Mouse (Mus musculus) C2C12 (cell line): ENCODE measurements around the gene Irf1.

ENCODE experiments used
- CEBPB ChIP-seq: IDR thresholded peaks from one replicate; pipeline ENCODE4 v1.6.1; 2011; ENCODE audit warnings: low read depth, mild to moderate bottlenecking, control low read depth, moderate library complexity
- CTCF ChIP-seq: IDR thresholded peaks from one replicate; pipeline ENCODE4 v1.5.1; 2011; ENCODE audit not compliant: control insufficient read depth, insufficient read depth, insufficient read length
- MYOD1 ChIP-seq: IDR thresholded peaks from one replicate; pipeline ENCODE4 v1.6.1; 2011; ENCODE audit warnings: low read depth; ENCODE audit not compliant: control insufficient read depth, insufficient read length
- USF1 ChIP-seq: IDR thresholded peaks from one replicate; pipeline ENCODE4 v1.6.1; 2011; ENCODE audit warnings: low read depth, mild to moderate bottlenecking, control low read depth, moderate library complexity

DNA sequence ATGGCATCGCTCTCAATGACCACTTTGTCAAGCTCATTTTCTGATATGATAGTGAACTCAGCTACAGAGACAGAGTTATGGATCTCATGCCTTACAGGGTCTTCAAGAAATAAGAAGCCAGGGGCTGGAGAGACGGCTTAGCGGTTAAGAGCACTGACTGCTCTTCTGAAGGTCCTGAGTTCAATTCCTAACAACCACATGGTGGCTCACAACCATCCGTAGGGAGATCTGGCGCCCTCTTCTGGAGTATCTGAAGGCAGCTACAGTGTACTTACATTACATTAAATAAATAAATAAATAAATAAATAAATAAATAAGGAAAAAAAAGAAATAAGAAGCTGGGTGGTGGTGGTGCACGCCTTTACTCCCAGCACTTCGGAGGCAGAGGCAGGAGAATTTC is 36.0 kb upstream of the Irf1 start:
- no peak for TF ChIP-seq CEBPB
- TF ChIP-seq CTCF, result no peak
- no peak for TF ChIP-seq MYOD1
- TF ChIP-seq USF1, result no peak
